Mouse (Mus musculus): ENCODE data around the gene Lrrk1.
"Not testable (repeated sequence)": the region's sequence is repeated elsewhere in the genome, so short reads cannot be mapped to it uniquely, and the experiment has no call there.

Lrrk1 gene

DNA sequence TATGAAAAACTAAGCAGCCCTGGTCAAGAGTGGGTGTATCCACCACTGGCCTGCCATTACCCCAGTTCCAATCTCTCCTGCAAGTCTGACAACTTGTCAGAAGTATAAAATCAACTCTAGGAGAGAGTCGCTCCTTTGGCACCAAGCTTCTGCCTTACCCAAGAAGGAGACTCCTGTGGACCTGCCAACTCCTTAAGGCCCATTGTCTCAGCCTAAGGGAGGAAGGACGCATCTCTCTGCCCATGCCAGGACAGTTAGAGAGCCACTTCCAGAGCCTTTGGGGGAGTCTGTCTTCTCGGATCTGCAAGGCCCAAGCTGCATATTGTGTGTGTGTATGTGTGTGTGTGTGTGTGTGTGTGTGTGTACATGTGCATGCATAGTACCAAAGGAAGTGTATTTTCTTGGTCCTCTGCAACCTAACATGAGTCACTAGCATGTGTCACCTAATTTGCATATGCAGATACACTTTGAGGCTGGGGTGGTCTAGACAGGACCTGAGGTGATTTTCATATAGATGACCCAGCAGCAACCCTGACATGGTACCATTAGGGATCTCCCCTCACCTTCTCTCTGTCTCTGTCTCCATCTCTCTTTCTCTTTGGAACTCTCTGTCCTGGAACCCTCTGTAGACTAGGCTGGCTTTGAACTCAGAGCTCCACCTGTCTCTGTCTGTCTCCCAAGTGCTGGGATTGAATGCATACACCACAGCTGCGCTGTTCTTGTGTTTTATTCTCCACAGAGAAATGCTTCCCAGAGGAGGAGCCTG is 168.9 kb downstream of the Lrrk1 start:
- DNase-seq: no peak

- DNase-seq: peak; percentile 23
Measured at GRCm38 (mm10) chr7:66218193-66219014, 169.7 kb downstream of the Lrrk1 start.

DNA sequence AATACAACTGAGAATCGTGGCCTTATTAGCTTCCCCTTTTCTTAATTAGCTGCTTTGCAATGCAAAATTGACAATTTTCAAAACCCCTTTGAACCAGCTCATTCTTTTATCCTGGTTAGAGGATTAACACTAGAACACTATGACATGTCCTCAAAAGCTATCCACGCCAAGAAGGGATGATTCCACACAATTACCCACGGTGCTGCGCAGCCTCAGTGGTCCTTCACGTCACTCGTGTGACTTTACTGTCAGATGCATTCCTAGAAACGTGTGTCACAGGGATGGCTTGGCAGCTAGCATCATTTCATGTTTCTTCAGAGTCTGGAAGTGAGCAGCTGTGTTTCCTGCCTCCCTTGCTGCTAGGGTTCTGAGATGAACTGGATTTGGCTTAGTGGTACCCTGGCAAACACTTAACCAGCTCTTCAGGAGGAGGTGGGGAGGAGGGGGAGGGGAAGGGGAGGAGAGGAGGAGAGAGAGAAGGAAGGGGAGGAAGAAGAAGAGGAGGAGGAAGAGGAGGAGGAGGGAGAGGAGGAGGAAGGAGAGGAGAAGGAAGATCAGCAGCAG is 170.5 kb downstream of the Lrrk1 start:
- no peak for DNase-seq

GRCm38 (mm10) chr7:66217011-66217410 is 171.1 kb downstream of the Lrrk1 start:
- DNase-seq: no peak

DNA sequence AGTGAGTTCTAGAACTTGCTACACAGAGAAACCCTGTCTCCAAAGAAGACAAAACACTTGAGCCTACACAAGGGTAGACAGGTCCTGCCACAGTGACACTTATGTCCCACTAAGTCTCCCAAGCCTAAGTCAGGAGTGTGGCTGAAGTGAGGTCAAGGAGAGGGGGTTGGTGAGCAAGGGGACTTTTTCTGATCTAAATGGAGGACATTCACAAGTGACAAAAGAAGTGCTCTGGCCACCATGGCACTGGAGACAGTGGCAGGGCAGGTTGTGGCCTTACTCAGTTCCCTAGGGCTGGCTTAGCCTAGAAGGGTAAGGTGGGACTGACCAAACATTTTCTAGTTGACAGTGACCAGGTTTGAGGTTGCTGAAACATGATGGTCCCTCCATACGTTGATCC is 172.2 kb downstream of the Lrrk1 start:
- no peak for DNase-seq

DNA sequence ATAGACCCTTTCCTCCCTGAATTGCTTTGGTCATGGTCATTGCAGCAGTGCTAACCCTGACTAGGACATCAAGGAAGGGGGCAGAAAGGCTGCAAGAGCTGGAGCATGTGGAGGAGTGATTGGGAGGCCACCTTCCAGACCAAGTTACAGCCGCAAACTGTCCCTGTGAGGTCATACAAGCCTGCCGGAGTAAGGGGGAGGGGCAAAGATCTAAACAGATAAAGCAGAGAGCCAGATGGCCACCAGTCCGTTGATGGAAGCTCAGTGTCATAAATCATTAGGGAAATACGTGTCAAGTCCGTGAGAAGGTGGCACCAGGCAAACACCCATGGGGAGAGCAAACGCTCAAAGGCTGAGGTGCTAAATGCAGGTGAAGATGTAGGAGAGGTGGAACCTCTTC is 173.7 kb downstream of the Lrrk1 start:
- DNase-seq: no peak

- DNase-seq: no peak
Measured at GRCm38 (mm10) chr7:66212887-66213286, 175.3 kb downstream of the Lrrk1 start.

DNA sequence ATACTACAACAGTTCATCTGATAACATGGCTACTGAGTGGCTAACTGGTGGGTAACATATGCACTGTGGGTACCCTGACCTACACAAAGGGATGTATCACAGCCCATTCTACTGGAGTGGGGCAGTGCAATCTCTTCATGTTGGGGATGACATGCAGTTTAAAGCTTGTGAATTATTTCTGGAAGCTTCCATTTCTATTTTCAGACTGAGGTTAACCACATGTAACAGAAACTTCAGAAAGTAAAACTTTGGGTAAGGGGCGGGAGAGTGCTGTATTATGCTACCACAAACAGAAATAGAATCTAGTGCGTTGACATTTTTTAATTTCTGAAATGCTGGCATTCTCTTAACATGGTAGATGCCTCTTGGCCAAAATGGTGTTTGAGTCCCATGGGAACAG is 178.2 kb downstream of the Lrrk1 start:
- no peak for DNase-seq

- DNase-seq: no peak
Measured at GRCm38 (mm10) chr7:66201657-66202056, 186.5 kb downstream of the Lrrk1 start.

DNA sequence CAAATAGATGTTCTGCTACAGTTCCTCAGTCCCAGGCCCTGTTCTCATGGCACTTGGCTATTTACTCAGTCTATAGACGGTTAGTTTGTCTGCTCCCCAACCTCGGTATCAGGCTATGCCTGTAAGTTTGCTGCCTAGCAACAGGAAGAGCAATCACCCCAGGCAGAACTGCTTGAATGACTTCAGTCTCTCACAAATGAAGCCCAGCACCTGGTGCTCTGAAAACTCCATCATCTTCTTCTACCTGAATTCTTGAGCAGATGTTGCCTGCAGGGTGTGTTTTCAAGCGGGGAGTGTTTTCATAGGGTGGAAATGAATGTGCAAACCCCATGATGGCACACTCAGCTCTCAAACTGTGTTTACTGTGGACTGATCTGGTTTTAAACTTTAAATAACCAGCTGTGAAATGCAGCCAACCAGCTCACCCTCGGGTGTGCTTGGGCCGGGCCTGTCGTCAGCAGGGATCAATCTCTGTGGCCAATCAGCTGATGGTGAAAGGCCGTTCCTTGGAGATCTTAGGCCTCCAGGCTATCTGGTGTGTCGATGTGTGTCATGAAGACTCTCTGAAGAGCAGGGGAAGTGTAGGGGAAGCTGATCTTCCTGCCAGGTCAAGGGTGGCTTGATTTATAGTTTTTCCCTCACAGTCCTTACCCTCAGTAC is 187.2 kb downstream of the Lrrk1 start:
- no peak for DNase-seq

DNA sequence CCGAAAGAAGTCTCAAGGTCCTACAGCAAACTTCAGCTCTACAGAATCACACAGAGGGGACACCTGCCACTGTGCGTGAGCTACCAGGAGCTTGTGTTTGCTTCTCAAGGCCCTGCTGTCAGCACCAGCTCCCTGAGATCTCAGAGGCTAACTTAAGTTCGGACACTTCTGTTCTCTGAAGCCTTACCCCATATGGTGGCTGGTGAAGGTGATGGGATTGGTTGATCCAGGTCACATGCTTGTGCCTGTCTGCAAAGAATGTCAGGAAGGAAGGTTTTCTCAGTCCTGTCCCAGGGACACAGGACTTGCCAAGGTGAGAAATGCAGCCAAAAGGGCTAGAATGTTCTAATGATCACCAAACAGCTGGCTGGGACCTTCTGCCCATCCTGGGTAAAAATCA is 187.8 kb downstream of the Lrrk1 start:
- no peak for DNase-seq

DNA sequence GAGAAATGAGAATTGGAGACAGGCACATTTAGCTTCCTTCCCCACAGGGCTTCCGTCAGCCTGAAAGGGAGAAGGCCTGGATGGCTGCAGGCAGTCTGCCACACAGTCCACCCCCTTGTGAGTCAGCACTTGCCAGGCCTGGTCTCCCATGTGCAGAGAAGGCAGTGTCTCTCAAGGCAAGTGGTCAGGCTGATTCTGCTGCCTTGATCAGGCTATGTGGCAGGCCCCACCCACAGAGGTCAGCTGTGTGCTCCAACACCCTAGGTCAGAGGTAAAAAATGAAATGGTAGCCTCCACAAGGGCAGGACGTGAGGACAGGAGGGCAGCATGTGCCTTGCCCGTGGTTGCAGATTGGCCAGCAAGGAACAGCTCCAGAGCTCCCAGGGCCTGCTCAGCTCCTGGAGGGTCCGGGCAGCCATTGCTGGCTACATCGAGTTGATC is 188.7 kb downstream of the Lrrk1 start:
- no peak for DNase-seq

GRCm38 (mm10) chr7:66198416-66198815 is 189.7 kb downstream of the Lrrk1 start:
- DNase-seq: no peak

DNA sequence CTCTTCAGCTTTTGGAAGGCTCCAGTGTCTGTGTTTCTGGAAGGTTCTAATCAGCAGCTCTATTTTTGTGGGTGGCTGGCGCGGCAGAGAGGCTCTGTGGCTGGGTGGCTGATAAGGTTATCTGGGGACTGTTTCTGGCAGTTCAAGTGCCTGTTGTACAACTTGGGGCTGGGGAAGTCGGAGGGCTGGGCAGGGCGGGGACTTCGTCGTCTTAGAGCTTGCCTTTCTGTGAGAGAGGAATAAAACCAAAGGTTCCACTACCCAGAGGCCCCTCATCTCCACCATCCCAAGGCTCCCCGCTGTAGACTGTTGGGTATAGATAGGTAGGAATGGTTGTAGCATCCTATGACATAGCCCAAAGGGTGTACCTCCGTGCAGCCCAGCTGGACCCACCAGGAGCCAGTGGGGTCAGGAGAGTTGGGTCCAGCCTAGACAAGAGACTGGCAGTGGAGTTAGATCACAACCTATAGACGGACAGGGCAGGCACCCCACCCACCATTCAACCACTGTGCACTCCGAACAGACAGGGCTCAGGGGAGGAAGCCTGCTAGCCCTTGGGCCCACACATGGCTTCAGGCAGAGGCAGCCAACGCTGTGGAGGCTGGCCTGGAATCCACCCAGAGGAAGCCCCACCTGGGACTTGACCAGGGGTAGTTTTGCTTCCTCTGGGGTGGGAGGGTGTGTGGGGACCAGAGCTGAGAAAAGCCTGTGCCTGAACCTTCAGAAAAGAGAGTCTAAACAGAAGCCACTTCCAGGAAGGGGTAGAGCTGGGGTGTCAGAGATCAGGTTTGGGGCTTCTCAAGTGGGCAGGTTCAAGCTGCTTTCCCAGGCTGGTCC is 191.3 kb downstream of the Lrrk1 start:
- no peak for DNase-seq

DNA sequence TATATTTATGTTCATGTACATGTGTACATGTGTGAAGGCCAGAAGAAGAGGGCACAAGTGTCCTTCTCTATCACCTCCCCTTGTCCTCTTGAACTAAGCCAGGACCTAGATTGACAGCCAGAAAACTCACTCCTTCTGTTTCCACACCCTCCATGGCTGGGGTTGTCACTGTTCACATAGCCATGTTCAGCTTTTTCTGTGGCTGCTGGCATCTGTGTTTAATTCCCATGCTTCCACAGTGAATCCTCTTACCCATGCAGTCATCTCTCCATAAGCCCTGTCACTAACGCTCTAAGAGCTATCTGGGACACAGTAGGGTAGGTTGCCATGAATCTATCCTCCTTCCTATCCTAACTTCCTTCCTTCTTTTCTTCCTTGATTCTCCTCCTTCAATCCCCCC is 192.3 kb downstream of the Lrrk1 start:
- no peak for DNase-seq

- DNase-seq: no peak
Measured at GRCm38 (mm10) chr7:66194511-66194910, 193.6 kb downstream of the Lrrk1 start.

- DNase-seq: not testable (repeated sequence)
Measured at GRCm38 (mm10) chr7:66190385-66190784, 197.8 kb downstream of the Lrrk1 start.

GRCm38 (mm10) chr7:66187581-66188231 is 200.4 kb downstream of the Lrrk1 start:
- DNase-seq: no peak

GRCm38 (mm10) chr7:66185370-66185769 is 202.8 kb downstream of the Lrrk1 start:
- no peak for DNase-seq

GRCm38 (mm10) chr7:66184026-66184425 is 204.1 kb downstream of the Lrrk1 start:
- no peak for DNase-seq

- no peak for DNase-seq
Measured at GRCm38 (mm10) chr7:66183404-66183803, 204.7 kb downstream of the Lrrk1 start.

Measured in cerebellum, adult 8-10 months (tissue).